Mouse (Mus musculus) adrenal gland, postnatal 4 days (tissue): Measurements from ENCODE around the gene Gli1. TPM values are rescaled to one million over a fixed set of nuclear protein-coding genes. Genes with fewer than 3 reads are reported as not detected.

Source experiments
- DNase-seq, 2 experiments: peaks; one replicate each; pipeline ENCODE4 v3.0.0; 2021 to 2022; ENCODE audit warnings: low spot score in 2 of 2, mixed read lengths in 2 of 2
- long read RNA-seq, 2 experiments: library from polyadenylated mRNA; stranded (forward); transcript quantifications; one replicate each; pipeline ENCODE4 v2.0.0; 2021
- total RNA-seq, 2 experiments: library from RNA; stranded (reverse); gene quantifications; 2 replicates each; pipeline ENCODE4 v1.2.3; 2021

The Gli1 gene
- total RNA-seq: 10 to 100 TPM; 16.4 to 17.2 TPM
- long read RNA-seq, experiment 1, partial matches to known transcripts: 1 of 1 reads
- long read RNA-seq, experiment 1, other reads (novel, unspliced or antisense): 0 of 1 reads
- long read RNA-seq, experiment 2, partial matches to known transcripts: 0 of 7 reads
- long read RNA-seq, experiment 2, other reads (novel, unspliced or antisense): 7 of 7 reads

GRCm38 (mm10) chr10:127341891-127342639 is at the start of gene Gli1:
TSS of gene Gli1 (minus strand) at chr10:127341974.
- peak; percentile 50 to 75 for DNase-seq

- no peak for DNase-seq
Observed at GRCm38 (mm10) chr10:127381743-127382134, 40.0 kb upstream of the Gli1 start.

GRCm38 (mm10) chr10:127380767-127381742 is 39.3 kb upstream of the Gli1 start:
- peak; percentile 41 to 44 for DNase-seq

GRCm38 (mm10) chr10:127380251-127380691 is 38.5 kb upstream of the Gli1 start, which contains the start of gene R3hdm2:
TSS of gene R3hdm2 (plus strand) at chr10:127380327.
- peak; percentile 76 to 80 for DNase-seq

- DNase-seq: no peak
Observed at GRCm38 (mm10) chr10:127379654-127380053, 37.9 kb upstream of the Gli1 start.

GRCm38 (mm10) chr10:127377700-127378099 is 35.9 kb upstream of the Gli1 start:
- no peak for DNase-seq

GRCm38 (mm10) chr10:127371023-127371422 is 29.2 kb upstream of the Gli1 start:
- DNase-seq: no peak

GRCm38 (mm10) chr10:127369834-127370820 is 28.4 kb upstream of the Gli1 start, which contains the start of gene Inhbc:
TSS of gene Inhbc (minus strand) at chr10:127370431.
- DNase-seq: no peak

GRCm38 (mm10) chr10:127368273-127368672 is 26.5 kb upstream of the Gli1 start:
- no peak for DNase-seq

GRCm38 (mm10) chr10:127367116-127367515 is 25.3 kb upstream of the Gli1 start:
- no peak for DNase-seq

GRCm38 (mm10) chr10:127360714-127361113 is 18.9 kb upstream of the Gli1 start:
- DNase-seq: no peak

GRCm38 (mm10) chr10:127355336-127355735 is 13.6 kb upstream of the Gli1 start:
- DNase-seq: no peak

GRCm38 (mm10) chr10:127353909-127354895 is 12.4 kb upstream of the Gli1 start, which contains the start of gene Inhbe:
TSS of gene Inhbe (minus strand) at chr10:127354411.
- DNase-seq: no peak

GRCm38 (mm10) chr10:127352766-127353165 is 11.0 kb upstream of the Gli1 start:
- DNase-seq: no peak

GRCm38 (mm10) chr10:127352187-127352586 is 10.4 kb upstream of the Gli1 start:
- no peak for DNase-seq

- no peak for DNase-seq
Observed at GRCm38 (mm10) chr10:127351719-127352118, 9.9 kb upstream of the Gli1 start.

- no peak for DNase-seq
Observed at GRCm38 (mm10) chr10:127351285-127351595, 9.5 kb upstream of the Gli1 start.

- DNase-seq: no peak
Observed at GRCm38 (mm10) chr10:127350594-127351284, 9.0 kb upstream of the Gli1 start.
